Mouse (Mus musculus): ENCODE data around the gene Arhgef12. TPM values are rescaled to one million over a fixed set of nuclear protein-coding genes. Genes with fewer than 3 reads are reported as not detected.
A peak's percentile ranks its signal among the peaks of the same experiment; 100 is the strongest.

Arhgef12 gene
- total and polyA plus RNA-seq, 2 experiments: 22.9 to 62.3 TPM

DNA sequence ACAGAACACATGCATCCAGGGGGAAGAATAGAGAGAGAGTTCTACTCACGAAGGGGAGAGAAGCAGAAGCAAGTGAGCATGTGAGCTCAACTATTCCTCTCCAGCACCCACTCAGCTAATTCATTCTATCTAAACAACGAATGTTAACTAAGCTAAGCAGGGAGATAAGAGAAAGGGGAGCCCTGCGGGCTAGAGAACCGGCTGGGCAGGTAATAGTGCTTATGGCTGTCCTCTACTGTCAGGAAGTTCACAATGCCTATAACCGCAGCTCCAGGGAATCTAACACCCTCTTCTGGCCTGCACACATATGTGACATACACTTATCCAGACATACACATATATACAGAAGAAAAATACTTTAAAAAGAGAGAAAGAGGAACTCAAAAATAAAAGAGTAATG is 79.3 kb downstream of the Arhgef12 start:
- H3K27me3 ChIP-seq (ENCODE audit: control insufficient read depth, insufficient read depth, low read length): no peaks in the 10 kb centered on the region
- peaks cover 21% of the 10 kb centered on the region; the same call in 1 of the 2 replicates for H3K79me2 ChIP-seq (ENCODE audit: control insufficient read depth, insufficient read depth, low read length)
- TF ChIP-seq POLR2A (IDR thresholded peaks at IDR 0.05; ENCODE audit: extremely low read depth, insufficient read depth, low read length): no peak
- no peak for TF ChIP-seq CTCF (IDR thresholded peaks at IDR 0.05; ENCODE audit: low read depth, low read length)
- no peak for DNase-seq (ENCODE audit: extremely low read depth, low read depth, low spot score)
- peaks cover 23% of the 10 kb centered on the region for H3K36me3 ChIP-seq (ENCODE audit: control insufficient read depth, insufficient read depth, low read length)
- 70% methylated on average over 5 of the region's 5 CpGs for WGBS
- H3K27ac ChIP-seq (replicated peaks; ENCODE audit: insufficient read depth, low read depth, low read length): no peak overlapping the region
- no peaks in the 10 kb centered on the region for H3K4me1 ChIP-seq (ENCODE audit: control insufficient read depth, insufficient read depth, low read length)
- no peak overlapping the region for H3K9ac ChIP-seq (ENCODE audit: low read depth, low read length)
- no peak overlapping the region for H3K4me3 ChIP-seq (ENCODE audit: insufficient read depth, low read depth, low read length)

- no peak for TF ChIP-seq POLR2A (IDR thresholded peaks at IDR 0.05; ENCODE audit: extremely low read depth, insufficient read depth, low read length)
- no peak for TF ChIP-seq CTCF (IDR thresholded peaks at IDR 0.05; ENCODE audit: low read depth, low read length)
- 82% methylated on average over 5 of the region's 5 CpGs for WGBS
- no peak overlapping the region for H3K9ac ChIP-seq (ENCODE audit: low read depth, low read length)
Observed at GRCm38 (mm10) chr9:43021515-43022251, 85.4 kb downstream of the Arhgef12 start.

DNA sequence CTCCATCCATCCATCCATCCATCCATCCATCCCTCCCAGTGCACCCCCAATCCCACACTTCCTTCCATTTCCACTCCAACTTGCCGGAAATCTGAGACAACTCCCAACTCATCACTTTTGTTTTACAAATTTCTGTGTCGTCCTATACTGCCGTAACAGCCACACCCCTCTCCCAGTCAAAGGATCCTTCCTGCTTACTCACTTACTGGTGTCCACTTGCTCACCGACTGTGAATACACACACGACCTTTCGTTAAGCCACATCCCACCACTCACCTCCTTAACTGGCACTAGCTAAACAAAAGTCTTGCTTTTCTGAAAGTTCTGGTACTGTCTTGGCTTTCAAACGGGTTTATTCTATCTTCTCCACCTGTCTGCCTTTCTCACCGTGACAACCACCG is 87.4 kb downstream of the Arhgef12 start:
- H3K79me2 ChIP-seq (ENCODE audit: control insufficient read depth, insufficient read depth, low read length): peaks cover 11% of the 10 kb centered on the region; the same call in 1 of the 2 replicates
- no peak for TF ChIP-seq CTCF (IDR thresholded peaks at IDR 0.05; ENCODE audit: low read depth, low read length)
- no peak for TF ChIP-seq POLR2A (IDR thresholded peaks at IDR 0.05; ENCODE audit: extremely low read depth, insufficient read depth, low read length)
- H3K36me3 ChIP-seq (ENCODE audit: control insufficient read depth, insufficient read depth, low read length): peaks cover 45% of the 10 kb centered on the region
- H3K27ac ChIP-seq (replicated peaks; ENCODE audit: insufficient read depth, low read depth, low read length): no peak overlapping the region
- H3K4me1 ChIP-seq (ENCODE audit: control insufficient read depth, insufficient read depth, low read length): no peaks in the 10 kb centered on the region
- H3K4me3 ChIP-seq (ENCODE audit: insufficient read depth, low read depth, low read length): no peak overlapping the region
- DNase-seq (ENCODE audit: extremely low read depth, low read depth, low spot score): no peak
- 95% methylated on average over 9 of the region's 9 CpGs for WGBS
- H3K27me3 ChIP-seq (ENCODE audit: control insufficient read depth, insufficient read depth, low read length): no peaks in the 10 kb centered on the region
- H3K9ac ChIP-seq (ENCODE audit: low read depth, low read length): no peak overlapping the region

More at GRCm38 (mm10) chr9:43021515-43022251, 85.4 kb downstream of the Arhgef12 start:
- no peaks in the 10 kb centered on the region for H3K4me1 ChIP-seq (ENCODE audit: control insufficient read depth, insufficient read depth, low read length)
- H3K79me2 ChIP-seq (ENCODE audit: control insufficient read depth, insufficient read depth, low read length): peaks cover 15% of the 10 kb centered on the region; the same call in 1 of the 2 replicates
- H3K36me3 ChIP-seq (ENCODE audit: control insufficient read depth, insufficient read depth, low read length): peaks cover 44% of the 10 kb centered on the region
- no peak for DNase-seq (ENCODE audit: extremely low read depth, low read depth, low spot score)
- no peaks in the 10 kb centered on the region for H3K27me3 ChIP-seq (ENCODE audit: control insufficient read depth, insufficient read depth, low read length)
- no peak overlapping the region for H3K27ac ChIP-seq (replicated peaks; ENCODE audit: insufficient read depth, low read depth, low read length)
- H3K4me3 ChIP-seq (ENCODE audit: insufficient read depth, low read depth, low read length): no peak overlapping the region

GRCm38 (mm10) chr9:43015786-43016185 is 91.3 kb downstream of the Arhgef12 start:
- Histone ChIP-seq H3K27me3 (ENCODE audit: control insufficient read depth, insufficient read depth, low read length) (no peaks in the 10 kb centered on the region), H3K79me2 (ENCODE audit: control insufficient read depth, insufficient read depth, low read length) (peaks cover 7% of the 10 kb centered on the region; the same call in 1 of the 2 replicates), H3K4me1 (ENCODE audit: control insufficient read depth, insufficient read depth, low read length) (no peaks in the 10 kb centered on the region), H3K36me3 (ENCODE audit: control insufficient read depth, insufficient read depth, low read length) (peaks cover 61% of the 10 kb centered on the region), H3K27ac (replicated peaks; ENCODE audit: insufficient read depth, low read depth, low read length) (no peak overlapping the region), H3K4me3 (ENCODE audit: insufficient read depth, low read depth, low read length) (no peak overlapping the region), H3K9ac (ENCODE audit: low read depth, low read length) (no peak overlapping the region)
- TF ChIP-seq POLR2A (IDR thresholded peaks at IDR 0.05; ENCODE audit: extremely low read depth, insufficient read depth, low read length) (no peak), CTCF (IDR thresholded peaks at IDR 0.05; ENCODE audit: low read depth, low read length) (peak; percentile 52)
- 80% methylated on average over 5 of the region's 5 CpGs for WGBS
- peak; percentile 24 for DNase-seq (ENCODE audit: extremely low read depth, low read depth, low spot score)

DNA sequence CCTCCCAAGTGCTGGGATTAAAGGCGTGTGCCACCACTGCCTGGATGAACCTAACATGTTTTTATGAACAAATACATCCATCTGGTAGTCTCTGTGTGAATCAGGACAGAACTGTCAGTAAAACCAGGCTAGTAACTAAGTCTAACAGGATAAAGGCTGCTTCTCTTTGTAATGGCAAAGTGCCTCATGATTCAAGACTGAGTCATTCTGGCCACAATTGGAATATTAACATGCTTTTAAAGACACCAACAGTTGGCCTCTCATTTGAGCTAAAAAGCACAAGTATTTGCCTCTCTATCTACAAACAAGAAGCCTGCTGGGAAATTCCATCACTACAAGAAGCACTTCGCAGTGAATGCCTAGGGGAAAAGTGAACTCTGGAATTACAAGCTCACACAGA is 91.7 kb downstream of the Arhgef12 start:
- H3K9ac ChIP-seq (ENCODE audit: low read depth, low read length): no peak overlapping the region
- no peak for TF ChIP-seq CTCF (IDR thresholded peaks at IDR 0.05; ENCODE audit: low read depth, low read length)
- TF ChIP-seq POLR2A (IDR thresholded peaks at IDR 0.05; ENCODE audit: extremely low read depth, insufficient read depth, low read length): no peak
- H3K4me1 ChIP-seq (ENCODE audit: control insufficient read depth, insufficient read depth, low read length): no peaks in the 10 kb centered on the region
- H3K27ac ChIP-seq (replicated peaks; ENCODE audit: insufficient read depth, low read depth, low read length): no peak overlapping the region
- DNase-seq (ENCODE audit: extremely low read depth, low read depth, low spot score): no peak
- H3K36me3 ChIP-seq (ENCODE audit: control insufficient read depth, insufficient read depth, low read length): peaks cover 59% of the 10 kb centered on the region
- H3K79me2 ChIP-seq (ENCODE audit: control insufficient read depth, insufficient read depth, low read length): peaks cover 7% of the 10 kb centered on the region; the same call in 1 of the 2 replicates
- no peaks in the 10 kb centered on the region for H3K27me3 ChIP-seq (ENCODE audit: control insufficient read depth, insufficient read depth, low read length)
- no peak overlapping the region for H3K4me3 ChIP-seq (ENCODE audit: insufficient read depth, low read depth, low read length)
- WGBS: 75% methylated on average over 2 of the region's 2 CpGs

DNA sequence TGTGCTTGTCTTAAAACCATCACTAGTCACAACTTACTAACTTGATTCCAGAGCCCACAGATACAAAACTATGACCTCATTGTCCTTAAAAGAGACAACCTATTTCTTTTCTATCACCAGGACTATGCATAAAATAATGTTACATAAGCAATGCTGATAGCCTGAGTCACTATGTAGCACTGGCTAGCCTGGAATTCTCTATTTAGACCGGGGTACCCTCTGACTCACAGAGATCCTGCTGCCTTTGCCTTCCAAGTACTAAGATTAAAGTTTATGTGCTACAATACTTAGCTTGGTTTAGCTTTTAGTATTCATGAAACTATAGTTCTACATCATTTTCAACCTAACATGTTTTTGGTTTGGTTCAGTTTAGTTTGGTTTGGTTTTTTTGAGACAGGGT is 92.2 kb downstream of the Arhgef12 start:
- no peak for TF ChIP-seq POLR2A (IDR thresholded peaks at IDR 0.05; ENCODE audit: extremely low read depth, insufficient read depth, low read length)
- TF ChIP-seq CTCF (IDR thresholded peaks at IDR 0.05; ENCODE audit: low read depth, low read length): no peak
- Histone ChIP-seq H3K9ac (ENCODE audit: low read depth, low read length) (no peak overlapping the region), H3K36me3 (ENCODE audit: control insufficient read depth, insufficient read depth, low read length) (peaks cover 61% of the 10 kb centered on the region), H3K4me3 (ENCODE audit: insufficient read depth, low read depth, low read length) (no peak overlapping the region), H3K4me1 (ENCODE audit: control insufficient read depth, insufficient read depth, low read length) (no peaks in the 10 kb centered on the region), H3K27me3 (ENCODE audit: control insufficient read depth, insufficient read depth, low read length) (no peaks in the 10 kb centered on the region), H3K79me2 (ENCODE audit: control insufficient read depth, insufficient read depth, low read length) (peaks cover 7% of the 10 kb centered on the region; the same call in 1 of the 2 replicates), H3K27ac (replicated peaks; ENCODE audit: insufficient read depth, low read depth, low read length) (no peak overlapping the region)
- no peak for DNase-seq (ENCODE audit: extremely low read depth, low read depth, low spot score)
- 93% methylated on average over 1 of the region's 1 CpGs for WGBS
